Mouse (Mus musculus) 3T3-L1 (cell line): ENCODE measurements around the gene Cox8b.

Experiments used
- DNase-seq: peaks from one replicate; pipeline ENCODE4 v3.0.0-alpha.2; 2015; ENCODE audit warnings: low read depth, low spot score

Gene Cox8b

GRCm38 (mm10) chr7:140900220-140900619 is at the start of gene Cox8b:
Cox8b (minus strand) TSS chr7:140900446.
- DNase-seq = no peak

- DNase-seq = no peak
These were observed 49.0 kb upstream of the Cox8b start for GRCm38 (mm10) chr7:140949255-140949654.

GRCm38 (mm10) chr7:140948161-140948560 is 47.9 kb upstream of the Cox8b start:
- no peak for DNase-seq

- DNase-seq = no peak
These were observed 46.7 kb upstream of the Cox8b start for GRCm38 (mm10) chr7:140946980-140947379.

GRCm38 (mm10) chr7:140946311-140946710 is 46.1 kb upstream of the Cox8b start:
- DNase-seq = no peak

- DNase-seq = no peak
These were observed 45.0 kb upstream of the Cox8b start for GRCm38 (mm10) chr7:140945247-140945646.

GRCm38 (mm10) chr7:140944236-140944635 is 44.0 kb upstream of the Cox8b start:
- no peak for DNase-seq

GRCm38 (mm10) chr7:140943356-140943755 is 43.1 kb upstream of the Cox8b start:
- DNase-seq = no peak

GRCm38 (mm10) chr7:140942811-140943210 is 42.6 kb upstream of the Cox8b start:
- DNase-seq = no peak

- peak; percentile 24 for DNase-seq
These were observed 42.1 kb upstream of the Cox8b start for GRCm38 (mm10) chr7:140942341-140942740.

GRCm38 (mm10) chr7:140941222-140942051 is 41.2 kb upstream of the Cox8b start, which contains the start of gene Pgghg:
Pgghg (plus strand) TSS chr7:140941391.
- DNase-seq = peak; percentile 84

GRCm38 (mm10) chr7:140939669-140940171 is 39.5 kb upstream of the Cox8b start:
- DNase-seq = peak; percentile 9

GRCm38 (mm10) chr7:140938896-140939295 is 38.6 kb upstream of the Cox8b start:
- no peak for DNase-seq

- DNase-seq = peak; percentile 17
These were observed 38.2 kb upstream of the Cox8b start for GRCm38 (mm10) chr7:140938436-140938835.

GRCm38 (mm10) chr7:140927181-140927580 is 26.9 kb upstream of the Cox8b start:
- DNase-seq = no peak

- no peak for DNase-seq
These were observed 23.0 kb upstream of the Cox8b start for GRCm38 (mm10) chr7:140923070-140923775.

GRCm38 (mm10) chr7:140922398-140923069 is 22.3 kb upstream of the Cox8b start:
- DNase-seq = no peak

GRCm38 (mm10) chr7:140921225-140921975 is 21.2 kb upstream of the Cox8b start:
- DNase-seq = no peak

- no peak for DNase-seq
These were observed 20.3 kb upstream of the Cox8b start, which contains the start of gene Nlrp6 for GRCm38 (mm10) chr7:140920418-140921029. Nlrp6 (plus strand) TSS chr7:140920902.

GRCm38 (mm10) chr7:140919911-140920310 is 19.7 kb upstream of the Cox8b start:
- DNase-seq = no peak
